Mouse (Mus musculus): ENCODE results near the gene Fgfr2. TPM values are rescaled to one million over a fixed set of nuclear protein-coding genes. Genes with fewer than 3 reads are reported as not detected.

The Fgfr2 gene
- polyA plus RNA-seq, 1 experiment from 2014 or later: 67.0 TPM

- 81% methylated on average over 7 of the region's 7 CpGs for WGBS
Observed at GRCm38 (mm10) chr7:133067321-133067841, 55.8 kb downstream of the Fgfr2 start.

GRCm38 (mm10) chr7:133066776-133067175 lies 56.4 kb downstream of the Fgfr2 start:
- Histone ChIP-seq H3K4me3 (replicated peaks) (no peak overlapping the region), H3K4me1 (replicated peaks) (peaks cover 3% of the 10 kb centered on the region; the same call in 1 of the 2 replicates), H3K27ac (no peak overlapping the region), H3K4me2 (replicated peaks) (no peak overlapping the region), H3K27me3 (replicated peaks) (no peaks in the 10 kb centered on the region), H3K36me3 (0 out of 2 replicates have a peak, but pooled peaks cover 4% of the 10 kb centered on the region), H3K9me3 (no peaks in the 10 kb centered on the region), H3K9ac (no peak overlapping the region)
- no peak for ATAC-seq
- WGBS: 58% methylated on average over 6 of the region's 6 CpGs

More at GRCm38 (mm10) chr7:133067321-133067841, 55.8 kb downstream of the Fgfr2 start:
- ATAC-seq: no peak
- no peaks in the 10 kb centered on the region for H3K27me3 ChIP-seq (replicated peaks)
- H3K4me1 ChIP-seq (replicated peaks): peaks cover 3% of the 10 kb centered on the region; the same call in 1 of the 2 replicates
- H3K4me2 ChIP-seq (replicated peaks): no peak overlapping the region
- no peak overlapping the region for H3K9ac ChIP-seq
- 0 out of 2 replicates have a peak, but pooled peaks cover 4% of the 10 kb centered on the region for H3K36me3 ChIP-seq
- no peak overlapping the region for H3K4me3 ChIP-seq (replicated peaks)
- no peak overlapping the region for H3K27ac ChIP-seq
- H3K9me3 ChIP-seq: no peaks in the 10 kb centered on the region

GRCm38 (mm10) chr7:133062055-133062454 lies 61.1 kb downstream of the Fgfr2 start:
- H3K9me3 ChIP-seq: no peaks in the 10 kb centered on the region
- 0 out of 2 replicates have a peak, but pooled peaks cover 4% of the 10 kb centered on the region for H3K36me3 ChIP-seq
- peaks cover 18% of the 10 kb centered on the region for H3K4me1 ChIP-seq (replicated peaks)
- WGBS: 68% methylated on average over 3 of the region's 3 CpGs
- no peak overlapping the region for H3K9ac ChIP-seq
- H3K27me3 ChIP-seq (replicated peaks): no peaks in the 10 kb centered on the region
- H3K4me3 ChIP-seq (replicated peaks): no peak overlapping the region
- no peak overlapping the region for H3K4me2 ChIP-seq (replicated peaks)
- ATAC-seq: no peak
- no peak overlapping the region for H3K27ac ChIP-seq

GRCm38 (mm10) chr7:133060170-133060569 lies 63.0 kb downstream of the Fgfr2 start:
- Histone ChIP-seq H3K27ac (no peak overlapping the region), H3K9me3 (no peaks in the 10 kb centered on the region), H3K36me3 (0 out of 2 replicates have a peak, but pooled peaks cover 4% of the 10 kb centered on the region), H3K4me2 (replicated peaks) (no peak overlapping the region), H3K4me1 (replicated peaks) (peaks cover 18% of the 10 kb centered on the region), H3K27me3 (replicated peaks) (no peaks in the 10 kb centered on the region), H3K9ac (no peak overlapping the region), H3K4me3 (replicated peaks) (no peak overlapping the region)
- WGBS: 88% methylated on average over 6 of the region's 6 CpGs
- no peak for ATAC-seq

- H3K4me1 ChIP-seq (replicated peaks): peaks cover 18% of the 10 kb centered on the region
Observed at GRCm38 (mm10) chr7:133059517-133060104, 63.5 kb downstream of the Fgfr2 start.

GRCm38 (mm10) chr7:133059150-133059509 lies 64.0 kb downstream of the Fgfr2 start:
- Histone ChIP-seq H3K4me3 (replicated peaks) (no peak overlapping the region), H3K4me2 (replicated peaks) (no peak overlapping the region), H3K27me3 (replicated peaks) (no peaks in the 10 kb centered on the region), H3K27ac (no peak overlapping the region), H3K9me3 (no peaks in the 10 kb centered on the region), H3K9ac (no peak overlapping the region), H3K4me1 (replicated peaks) (peaks cover 20% of the 10 kb centered on the region), H3K36me3 (0 out of 2 replicates have a peak, but pooled peaks cover 3% of the 10 kb centered on the region)
- 55% methylated on average over 6 of the region's 6 CpGs for WGBS
- no peak for ATAC-seq

More at GRCm38 (mm10) chr7:133059517-133060104, 63.5 kb downstream of the Fgfr2 start:
- Histone ChIP-seq H3K27ac (no peak overlapping the region), H3K9ac (no peak overlapping the region), H3K9me3 (no peaks in the 10 kb centered on the region), H3K4me2 (replicated peaks) (no peak overlapping the region), H3K27me3 (replicated peaks) (no peaks in the 10 kb centered on the region), H3K4me3 (replicated peaks) (no peak overlapping the region), H3K36me3 (0 out of 2 replicates have a peak, but pooled peaks cover 4% of the 10 kb centered on the region)
- 61% methylated on average over 9 of the region's 9 CpGs for WGBS
- ATAC-seq: no peak

GRCm38 (mm10) chr7:133058496-133059149 lies 64.5 kb downstream of the Fgfr2 start:
- H3K36me3 ChIP-seq: no peaks in the 10 kb centered on the region
- no peak overlapping the region for H3K9ac ChIP-seq
- WGBS: 87% methylated on average over 12 of the region's 12 CpGs
- no peak overlapping the region for H3K27ac ChIP-seq
- H3K4me3 ChIP-seq (replicated peaks): no peak overlapping the region
- no peaks in the 10 kb centered on the region for H3K9me3 ChIP-seq
- H3K4me2 ChIP-seq (replicated peaks): no peak overlapping the region
- H3K4me1 ChIP-seq (replicated peaks): peaks cover 24% of the 10 kb centered on the region
- no peaks in the 10 kb centered on the region for H3K27me3 ChIP-seq (replicated peaks)
- peak; percentile 58; the same call in 1 of the 2 replicates for ATAC-seq

GRCm38 (mm10) chr7:133056924-133057323 lies 66.2 kb downstream of the Fgfr2 start:
- WGBS: 92% methylated on average over 8 of the region's 8 CpGs
- H3K27me3 ChIP-seq (replicated peaks): no peaks in the 10 kb centered on the region
- H3K36me3 ChIP-seq: no peaks in the 10 kb centered on the region
- ATAC-seq: no peak
- no peak overlapping the region for H3K27ac ChIP-seq
- no peaks in the 10 kb centered on the region for H3K9me3 ChIP-seq
- H3K4me3 ChIP-seq (replicated peaks): no peak overlapping the region
- H3K9ac ChIP-seq: no peak overlapping the region
- H3K4me2 ChIP-seq (replicated peaks): no peak overlapping the region
- peaks cover 34% of the 10 kb centered on the region for H3K4me1 ChIP-seq (replicated peaks)

- no peak overlapping the region for H3K27ac ChIP-seq
- H3K4me3 ChIP-seq (replicated peaks): no peak overlapping the region
- 92% methylated on average over 5 of the region's 5 CpGs for WGBS
- no peak overlapping the region for H3K4me2 ChIP-seq (replicated peaks)
- H3K27me3 ChIP-seq (replicated peaks): no peaks in the 10 kb centered on the region
- no peak for ATAC-seq
- no peaks in the 10 kb centered on the region for H3K9me3 ChIP-seq
- H3K36me3 ChIP-seq: no peaks in the 10 kb centered on the region
- H3K4me1 ChIP-seq (replicated peaks): peaks cover 36% of the 10 kb centered on the region
- no peak overlapping the region for H3K9ac ChIP-seq
Observed at GRCm38 (mm10) chr7:133054486-133054885, 68.7 kb downstream of the Fgfr2 start.

GRCm38 (mm10) chr7:133053757-133054156 lies 69.4 kb downstream of the Fgfr2 start:
- ATAC-seq: no peak
- 84% methylated on average over 9 of the region's 9 CpGs for WGBS
- Histone ChIP-seq H3K9ac (no peak overlapping the region), H3K4me2 (replicated peaks) (no peak overlapping the region), H3K4me1 (replicated peaks) (peaks cover 29% of the 10 kb centered on the region), H3K9me3 (no peaks in the 10 kb centered on the region), H3K4me3 (replicated peaks) (no peak overlapping the region), H3K27me3 (replicated peaks) (no peaks in the 10 kb centered on the region), H3K36me3 (no peaks in the 10 kb centered on the region), H3K27ac (no peak overlapping the region)

GRCm38 (mm10) chr7:133052819-133053218 lies 70.3 kb downstream of the Fgfr2 start:
- Histone ChIP-seq H3K27ac (peak overlapping the region; percentile 71), H3K9ac (no peak overlapping the region), H3K4me3 (replicated peaks) (no peak overlapping the region), H3K9me3 (no peaks in the 10 kb centered on the region), H3K27me3 (replicated peaks) (no peaks in the 10 kb centered on the region), H3K36me3 (no peaks in the 10 kb centered on the region), H3K4me1 (replicated peaks) (peaks cover 31% of the 10 kb centered on the region), H3K4me2 (replicated peaks) (no peak overlapping the region)
- ATAC-seq: peak; percentile 23; the same call in 1 of the 2 replicates
- WGBS: 51% methylated on average over 8 of the region's 8 CpGs

- Histone ChIP-seq H3K4me1 (replicated peaks) (peaks cover 49% of the 10 kb centered on the region), H3K27ac (peak overlapping the region; percentile 24), H3K4me2 (replicated peaks) (no peak overlapping the region), H3K9me3 (no peaks in the 10 kb centered on the region), H3K27me3 (replicated peaks) (no peaks in the 10 kb centered on the region), H3K36me3 (no peaks in the 10 kb centered on the region), H3K4me3 (replicated peaks) (no peak overlapping the region), H3K9ac (no peak overlapping the region)
- 42% methylated on average over 6 of the region's 6 CpGs for WGBS
- ATAC-seq: peak; percentile 76
Observed at GRCm38 (mm10) chr7:133050681-133051080, 72.5 kb downstream of the Fgfr2 start.
